Mouse (Mus musculus) fibroblast of lung, adult 2 months (primary cell): Measurements from ENCODE around the gene Col12a1.

Experiments used
- DNase-seq: peaks from one replicate; pipeline ENCODE4 v3.0.0-alpha.2; 2011; ENCODE audit warnings: low read depth

Col12a1 gene

GRCm38 (mm10) chr9:79605722-79606121 is 112.9 kb downstream of the Col12a1 start:
- DNase-seq: no peak

- no peak for DNase-seq
Measured at GRCm38 (mm10) chr9:79604546-79604945, 114.1 kb downstream of the Col12a1 start.

GRCm38 (mm10) chr9:79603448-79603847 is 115.2 kb downstream of the Col12a1 start:
- peak; percentile 23 for DNase-seq

- no peak for DNase-seq
Measured at GRCm38 (mm10) chr9:79600237-79600570, 118.4 kb downstream of the Col12a1 start.

- no peak for DNase-seq
Measured at GRCm38 (mm10) chr9:79599395-79600236, 119.0 kb downstream of the Col12a1 start.

GRCm38 (mm10) chr9:79598578-79598977 is 120.1 kb downstream of the Col12a1 start:
- DNase-seq: no peak

- no peak for DNase-seq
Measured at GRCm38 (mm10) chr9:79586415-79587195, 132.0 kb downstream of the Col12a1 start.

- no peak for DNase-seq
Measured at GRCm38 (mm10) chr9:79566838-79567237, 151.8 kb downstream of the Col12a1 start.

- no peak for DNase-seq
Measured at GRCm38 (mm10) chr9:79553297-79553696, 165.3 kb downstream of the Col12a1 start.
